Mouse (Mus musculus) neural tube, embryonic 11.5 days (tissue): ENCODE data around the gene Cops7a. TPM values are rescaled to one million over a fixed set of nuclear protein-coding genes. Genes with fewer than 3 reads are reported as not detected.
A peak's percentile ranks its signal among the peaks of the same experiment; 100 is the strongest.

Source experiments
- ATAC-seq: fragments of 200-750 bp; cut with Nextera tagmentation; 2 replicates; pipeline ENCODE4 v1.8.0; 2017; ENCODE audit warnings: moderate number of reproducible peaks, mild to moderate bottlenecking, moderate TSS enrichment, moderate library complexity; ENCODE audit not compliant: insufficient read depth, low FRiP score, low TSS enrichment
- DNase-seq: peaks from one replicate; pipeline ENCODE4 v3.0.0-alpha.2; 2015; ENCODE audit warnings: low spot score
- H3K27ac ChIP-seq: fragments of 300-500 bp; sonication (generic); 2 replicates; pipeline ENCODE4 v1.5.1; 2014; ENCODE audit warnings: low read depth, mild to moderate bottlenecking, low read length
- H3K27me3 ChIP-seq: fragments of 300-500 bp; sonication (generic); 2 replicates; pipeline ENCODE4 v1.6.1; 2014; ENCODE audit warnings: mild to moderate bottlenecking, low read length, mixed read lengths; ENCODE audit not compliant: control insufficient read depth, insufficient read depth
- H3K36me3 ChIP-seq: fragments of 300-500 bp; sonication (generic); 2 replicates; pipeline ENCODE4 v1.6.1; 2014; ENCODE audit warnings: mild to moderate bottlenecking, low read length, moderate library complexity, mixed read lengths; ENCODE audit not compliant: control insufficient read depth, insufficient read depth
- H3K4me1 ChIP-seq: fragments of 300-500 bp; sonication (generic); 2 replicates; pipeline ENCODE4 v1.6.1; 2014; ENCODE audit warnings: low read length, mixed read lengths; ENCODE audit not compliant: control insufficient read depth, insufficient read depth
- H3K4me2 ChIP-seq: fragments of 300-500 bp; sonication (generic); 2 replicates; pipeline ENCODE4 v1.6.1; 2014; ENCODE audit warnings: low read depth, mild to moderate bottlenecking, moderate library complexity
- H3K4me3 ChIP-seq: fragments of 300-500 bp; sonication (generic); 2 replicates; pipeline ENCODE4 v1.5.1; 2014; ENCODE audit warnings: low read depth, low read length
- H3K9ac ChIP-seq: fragments of 300-500 bp; sonication (generic); 2 replicates; pipeline ENCODE4 v1.6.1; 2014; ENCODE audit warnings: mild to moderate bottlenecking, low read length
- H3K9me3 ChIP-seq: fragments of 300-500 bp; sonication (generic); 2 replicates; pipeline ENCODE4 v1.6.1; 2016; ENCODE audit warnings: low read length; ENCODE audit not compliant: control insufficient read depth
- WGBS: fragments of 180-500 bp; shearing (Covaris S2); extraction: QIAGEN DNeasy Blood & Tissue Kit; methylation state at CpG from one replicate; pipeline ENCODE4 v1.1.7; 2014; 5-methylcytosine and 5-hydroxymethylcytosine counted together
- polyA plus RNA-seq: library from polyadenylated mRNA; unstranded; fragments of >200 nt; fragmentation: Nextera tagmentation; extraction: Ambion mirVana; gene quantifications from 2 replicates; pipeline ENCODE4 v1.2.1, GENCODE M21; 2014

Cops7a gene
- polyA plus RNA-seq, 1 experiment from 2014 or later, result 118 TPM

DNA sequence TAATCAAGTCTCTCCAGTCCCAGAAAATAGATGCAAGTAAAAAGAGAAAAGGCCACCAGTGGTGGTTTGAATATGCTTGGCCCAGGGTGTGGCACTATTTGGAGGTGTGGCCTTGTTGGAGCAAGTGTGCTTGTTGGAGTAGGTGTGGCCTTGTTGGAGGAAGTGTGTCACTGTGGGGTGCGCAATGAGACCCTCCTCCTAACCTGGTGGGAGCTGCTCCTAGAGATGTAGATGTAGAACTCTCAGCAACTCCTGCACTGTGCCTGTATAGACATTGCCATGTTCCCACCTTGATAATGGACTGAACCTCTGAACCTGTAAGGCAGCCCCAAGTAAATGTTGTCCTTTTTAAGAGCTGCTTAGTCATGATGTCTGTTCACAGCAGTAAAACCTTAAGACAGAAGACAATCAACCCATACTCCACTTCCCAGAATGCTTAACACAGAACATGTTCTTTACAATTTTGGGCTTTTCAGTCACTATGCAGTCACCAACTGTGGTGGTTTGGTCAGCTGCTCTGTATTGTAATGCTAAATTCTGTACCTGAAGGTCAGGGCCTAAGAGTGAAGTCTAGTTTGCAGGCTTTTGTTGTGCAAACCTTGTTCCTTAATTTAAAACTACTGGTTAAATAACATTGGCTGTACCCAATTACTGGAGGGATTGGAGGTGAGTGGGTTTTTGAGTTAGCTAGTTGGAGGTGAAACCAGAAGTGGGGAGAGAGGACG, 11.2 kb downstream of the Cops7a start:
- no peaks in the 10 kb centered on the region for H3K4me1 ChIP-seq
- no peak overlapping the region for H3K4me3 ChIP-seq
- WGBS, result 96% methylated on average over 2 of the region's 2 CpGs
- ATAC-seq, result no peak
- no peak overlapping the region for H3K27ac ChIP-seq
- no peaks in the 10 kb centered on the region for H3K9me3 ChIP-seq
- no peak overlapping the region for H3K9ac ChIP-seq
- no peaks in the 10 kb centered on the region for H3K27me3 ChIP-seq
- H3K36me3 ChIP-seq, result peaks cover 2% of the 10 kb centered on the region; the same call in 1 of the 2 replicates
- H3K4me2 ChIP-seq, result no peak overlapping the region
- no peak for DNase-seq

DNA sequence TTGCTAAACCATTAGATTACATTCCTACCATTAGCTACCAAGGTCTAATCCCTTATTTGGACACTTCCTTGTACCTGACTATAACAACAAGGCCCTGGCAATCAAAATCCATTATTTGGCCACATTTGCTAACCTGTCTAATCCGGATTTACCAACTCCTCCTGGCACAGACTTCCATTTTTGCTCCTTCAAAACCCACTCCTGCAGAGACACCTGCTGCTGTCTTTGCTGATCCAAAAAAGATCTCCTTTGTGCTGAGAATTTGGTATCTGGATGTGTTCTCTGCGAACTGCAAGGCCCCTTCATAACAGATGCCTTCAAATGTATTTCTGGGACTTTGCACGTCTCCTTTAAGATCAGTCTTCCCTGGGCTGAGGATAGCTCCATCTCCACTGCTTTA, 21.8 kb downstream of the Cops7a start:
- H3K4me2 ChIP-seq, result no peak overlapping the region
- H3K27ac ChIP-seq, result no peak overlapping the region
- peaks cover under 1% of the 10 kb centered on the region for H3K36me3 ChIP-seq
- no peaks in the 10 kb centered on the region for H3K27me3 ChIP-seq
- DNase-seq (no peak), ATAC-seq (no peak)
- no peak overlapping the region for H3K9ac ChIP-seq
- 87% methylated on average over 3 of the region's 3 CpGs for WGBS
- no peak overlapping the region for H3K4me3 ChIP-seq
- H3K9me3 ChIP-seq, result no peaks in the 10 kb centered on the region
- no peaks in the 10 kb centered on the region for H3K4me1 ChIP-seq

DNA sequence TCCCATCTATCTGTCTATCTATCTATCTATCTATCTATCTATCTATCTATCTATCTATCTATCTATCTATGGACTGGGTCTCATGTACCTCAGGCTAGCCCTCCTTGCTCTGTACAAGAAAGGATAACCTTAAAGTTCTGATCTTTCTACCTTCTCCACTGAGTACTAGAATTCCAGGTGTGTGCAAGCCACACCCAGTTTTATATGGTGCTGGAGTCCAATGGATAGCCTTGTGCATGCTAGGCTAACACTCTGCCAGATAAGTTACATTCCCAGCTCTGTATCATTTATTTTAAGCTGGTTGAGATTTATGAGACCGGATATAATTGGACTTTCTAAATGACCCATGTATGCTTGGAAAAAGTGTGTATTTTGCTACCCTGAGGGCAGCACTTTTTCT, 23.7 kb downstream of the Cops7a start:
- H3K27me3 ChIP-seq, result no peaks in the 10 kb centered on the region
- H3K9ac ChIP-seq, result no peak overlapping the region
- H3K27ac ChIP-seq, result no peak overlapping the region
- DNase-seq, result no peak
- H3K4me1 ChIP-seq, result no peaks in the 10 kb centered on the region
- peaks cover 5% of the 10 kb centered on the region for H3K36me3 ChIP-seq
- H3K4me3 ChIP-seq, result no peak overlapping the region
- ATAC-seq, result no peak
- no peaks in the 10 kb centered on the region for H3K9me3 ChIP-seq
- 93% methylated on average over 1 of the region's 1 CpGs for WGBS
- no peak overlapping the region for H3K4me2 ChIP-seq

DNA sequence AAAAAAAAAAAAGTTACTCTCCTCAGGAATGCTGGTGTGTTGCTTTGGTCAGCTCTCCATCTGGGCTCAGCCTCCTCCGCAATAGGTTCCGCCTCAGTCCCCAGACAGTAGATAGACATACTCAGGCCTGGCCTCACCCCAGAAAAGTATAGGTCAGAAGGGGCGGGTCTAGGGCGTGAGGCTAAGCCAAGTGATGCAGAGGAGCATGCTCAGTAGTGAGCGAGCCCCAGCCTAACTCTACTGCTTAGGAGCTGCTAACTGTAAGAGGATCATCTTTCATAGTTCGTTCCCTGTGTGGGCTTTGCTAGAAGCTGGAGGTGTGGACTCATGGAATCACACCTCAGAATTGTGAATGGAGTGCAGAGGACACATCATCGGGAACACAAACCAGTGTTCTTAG, 26.8 kb downstream of the Cops7a start:
- Histone ChIP-seq H3K36me3 (peaks cover 23% of the 10 kb centered on the region), H3K27me3 (no peaks in the 10 kb centered on the region), H3K4me1 (no peaks in the 10 kb centered on the region), H3K9me3 (no peaks in the 10 kb centered on the region), H3K9ac (no peak overlapping the region), H3K4me2 (no peak overlapping the region), H3K27ac (no peak overlapping the region), H3K4me3 (no peak overlapping the region)
- no peak for ATAC-seq
- WGBS, result 91% methylated on average over 7 of the region's 7 CpGs
- no peak for DNase-seq

DNA sequence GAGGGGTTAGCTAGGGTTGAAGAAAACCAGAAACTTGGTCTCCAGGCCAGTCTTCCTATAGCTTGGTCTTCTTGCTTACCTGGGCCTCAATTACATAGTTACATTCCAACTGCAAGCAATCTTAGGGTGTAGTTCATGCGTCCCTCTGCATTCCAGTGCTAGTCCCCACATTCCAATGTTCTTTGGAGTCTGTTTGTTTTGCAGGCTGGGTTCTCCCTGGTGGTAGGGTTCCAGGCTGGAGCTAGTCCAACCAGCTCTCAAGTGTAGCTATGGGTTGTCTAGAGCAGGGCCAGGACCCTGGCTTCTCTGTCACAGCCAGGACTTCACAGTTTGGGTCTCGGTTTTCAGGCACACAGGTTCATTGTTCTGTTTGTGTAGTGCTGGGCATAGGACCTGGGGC, 27.8 kb downstream of the Cops7a start:
- Histone ChIP-seq H3K27ac (no peak overlapping the region), H3K27me3 (no peaks in the 10 kb centered on the region), H3K4me3 (no peak overlapping the region), H3K9ac (no peak overlapping the region), H3K36me3 (peaks cover 23% of the 10 kb centered on the region), H3K4me2 (no peak overlapping the region), H3K4me1 (peaks cover 3% of the 10 kb centered on the region), H3K9me3 (no peaks in the 10 kb centered on the region)
- DNase-seq (no peak), ATAC-seq (no peak)
- WGBS, result 94% methylated on average over 2 of the region's 2 CpGs

DNA sequence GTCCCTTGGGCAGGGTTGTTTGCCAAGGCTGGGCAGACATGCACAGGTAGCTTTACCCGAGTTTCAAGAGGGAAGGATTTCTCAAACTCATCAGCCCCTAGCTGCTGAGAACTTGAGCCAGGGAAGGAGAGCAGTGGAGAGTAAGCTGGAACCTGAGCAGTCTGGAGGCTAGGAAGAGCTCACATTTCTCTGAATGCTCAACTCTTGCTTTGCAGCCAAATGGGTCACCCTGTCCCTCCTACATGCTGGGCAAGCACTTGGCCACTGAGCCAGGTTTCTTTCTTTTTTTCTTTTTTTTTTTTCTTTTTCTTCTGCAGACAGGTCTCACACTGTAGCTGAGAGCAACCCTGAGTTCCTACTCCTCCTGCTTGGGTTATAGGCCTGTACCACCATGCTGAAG, 28.7 kb downstream of the Cops7a start:
- Histone ChIP-seq H3K27ac (no peak overlapping the region), H3K9ac (no peak overlapping the region), H3K9me3 (no peaks in the 10 kb centered on the region), H3K4me2 (no peak overlapping the region), H3K4me1 (peaks cover 9% of the 10 kb centered on the region), H3K4me3 (no peak overlapping the region), H3K36me3 (peaks cover 23% of the 10 kb centered on the region), H3K27me3 (no peaks in the 10 kb centered on the region)
- ATAC-seq (no peak), DNase-seq (no peak)
- 86% methylated on average over 1 of the region's 1 CpGs for WGBS

DNA sequence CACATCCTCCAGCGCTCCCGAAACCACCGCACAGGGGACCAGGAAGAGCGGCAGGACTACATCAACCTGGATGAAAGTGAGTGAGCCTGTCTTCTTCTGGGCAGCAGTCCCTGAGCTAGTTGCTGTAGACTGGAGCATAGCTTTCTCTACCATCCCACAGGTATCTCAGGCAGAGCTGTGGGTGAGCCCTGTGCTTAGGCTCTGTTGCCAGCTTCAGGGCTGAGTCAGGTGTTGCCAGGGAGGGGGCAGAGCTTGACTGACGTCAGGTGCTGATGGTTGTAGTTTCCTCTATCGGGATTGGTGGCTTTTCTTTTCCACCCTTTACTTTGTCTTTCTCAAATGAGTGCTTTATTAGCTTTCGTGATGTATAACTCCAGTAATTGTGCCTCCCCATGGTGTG, 30.7 kb downstream of the Cops7a start:
- H3K9me3 ChIP-seq, result no peaks in the 10 kb centered on the region
- no peak overlapping the region for H3K4me3 ChIP-seq
- peaks cover 14% of the 10 kb centered on the region for H3K4me1 ChIP-seq
- no peak overlapping the region for H3K4me2 ChIP-seq
- peaks cover 23% of the 10 kb centered on the region for H3K36me3 ChIP-seq
- no peak overlapping the region for H3K27ac ChIP-seq
- 91% methylated on average over 7 of the region's 7 CpGs for WGBS
- no peak overlapping the region for H3K9ac ChIP-seq
- no peaks in the 10 kb centered on the region for H3K27me3 ChIP-seq
- no peak for DNase-seq
- no peak for ATAC-seq

DNA sequence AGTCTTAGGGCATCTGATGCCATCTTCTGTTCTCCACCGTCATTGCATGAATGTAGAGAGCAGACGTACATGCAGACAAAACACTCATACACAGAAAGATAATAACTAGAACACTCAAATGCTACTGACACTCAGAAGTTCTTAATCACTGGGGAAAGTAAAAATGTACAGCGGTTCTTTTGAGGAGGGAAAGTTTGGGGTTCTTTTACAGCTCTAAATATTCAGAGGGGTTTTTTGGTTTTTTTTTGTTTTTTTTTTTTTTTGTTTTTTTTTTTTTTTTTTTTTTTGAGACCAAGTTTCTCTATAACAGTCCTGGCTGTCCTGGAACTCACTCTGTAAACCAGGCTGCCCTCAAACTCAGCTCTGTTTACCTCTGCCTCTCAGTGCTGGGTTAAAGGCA, 32.2 kb downstream of the Cops7a start:
- DNase-seq (no peak), ATAC-seq (no peak)
- 93% methylated on average over 3 of the region's 3 CpGs for WGBS
- no peaks in the 10 kb centered on the region for H3K9me3 ChIP-seq
- H3K4me1 ChIP-seq, result peaks cover 14% of the 10 kb centered on the region
- no peak overlapping the region; the same call in 1 of the 2 replicates for H3K4me2 ChIP-seq
- H3K4me3 ChIP-seq, result no peak overlapping the region
- H3K27ac ChIP-seq, result no peak overlapping the region
- no peak overlapping the region for H3K9ac ChIP-seq
- H3K36me3 ChIP-seq, result peaks cover 19% of the 10 kb centered on the region
- H3K27me3 ChIP-seq, result no peaks in the 10 kb centered on the region

DNA sequence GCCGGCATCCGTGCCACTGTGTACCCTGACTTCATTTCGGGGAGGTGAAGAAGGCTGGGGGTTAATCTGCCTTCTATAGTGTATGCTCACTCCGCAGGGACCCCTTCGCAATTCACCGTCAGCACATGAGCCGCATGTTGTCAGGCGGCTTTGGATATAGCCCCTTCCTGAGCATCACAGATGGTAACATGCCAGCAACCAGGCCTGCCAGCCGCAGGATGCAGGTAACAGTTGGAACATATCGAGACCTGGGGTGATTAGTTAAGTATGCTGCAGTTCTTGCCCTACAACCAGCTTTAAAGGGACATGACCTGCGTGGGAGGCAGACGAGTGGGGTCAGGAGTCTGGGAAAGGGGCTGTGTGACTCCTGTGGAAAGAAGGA, 33.0 kb downstream of the Cops7a start:
- Histone ChIP-seq H3K4me3 (peak overlapping the region; percentile 97), H3K27ac (peak overlapping the region; percentile 87; the same call in 1 of the 2 replicates), H3K9me3 (no peaks in the 10 kb centered on the region), H3K27me3 (no peaks in the 10 kb centered on the region), H3K4me1 (peaks cover 14% of the 10 kb centered on the region), H3K36me3 (peaks cover 18% of the 10 kb centered on the region), H3K9ac (peak overlapping the region; percentile 96), H3K4me2 (peak overlapping the region; percentile 94)
- ATAC-seq (no peak), DNase-seq (no peak)
- 54% methylated on average over 12 of the region's 12 CpGs for WGBS
